Mouse (Mus musculus): ENCODE measurements around the gene Wdr53.

- TF ChIP-seq POLR2A (IDR thresholded peaks at IDR 0.05; ENCODE audit: low read depth, low read length): no peak
- no peak for TF ChIP-seq CTCF (IDR thresholded peaks at IDR 0.05; ENCODE audit: extremely low read depth, insufficient read length, insufficient replicate concordance, low read depth, low read length)
Measured at GRCm38 (mm10) chr16:32214804-32215576, 32.0 kb upstream of the Wdr53 start.

Measured in small intestine, adult 2 months (tissue).